Mouse (Mus musculus) midbrain, embryonic 10.5 days (tissue): ENCODE measurements around the gene Sbk3. TPM values are rescaled to one million over a fixed set of nuclear protein-coding genes. Genes with fewer than 3 reads are reported as not detected.

Experiments used
- DNase-seq: peaks from one replicate; pipeline ENCODE4 v3.0.0-alpha.2; 2017; ENCODE audit warnings: low spot score
- H3K27ac ChIP-seq: fragments of 300-500 bp; sonication (generic); replicated peaks from 2 replicates; pipeline ENCODE4 v1.5.1; 2016; ENCODE audit warnings: mild to moderate bottlenecking
- H3K27me3 ChIP-seq: fragments of 300-500 bp; sonication (generic); 2 replicates; pipeline ENCODE4 v1.6.1; 2016; ENCODE audit warnings: low read depth, mild to moderate bottlenecking; ENCODE audit not compliant: poor library complexity, severe bottlenecking
- H3K36me3 ChIP-seq: fragments of 300-500 bp; sonication (generic); 2 replicates; pipeline ENCODE4 v1.6.1; 2016; ENCODE audit warnings: mild to moderate bottlenecking, moderate library complexity
- H3K4me1 ChIP-seq: fragments of 300-500 bp; sonication (generic); 2 replicates; pipeline ENCODE4 v1.6.1; 2016
- H3K4me3 ChIP-seq: fragments of 300-500 bp; sonication (generic); 2 replicates; pipeline ENCODE4 v1.5.1; 2016; ENCODE audit warnings: mild to moderate bottlenecking, moderate library complexity
- H3K9me3 ChIP-seq: fragments of 300-500 bp; sonication (generic); replicated peaks from 2 replicates; pipeline ENCODE4 v1.6.1; 2016; ENCODE audit warnings: mild to moderate bottlenecking
- WGBS: fragments of 180-500 bp; shearing (Covaris S2); methylation state at CpG from one replicate; pipeline ENCODE4 v1.1.7; 2016; 5-methylcytosine and 5-hydroxymethylcytosine counted together
- polyA plus RNA-seq: library from polyadenylated mRNA; unstranded; fragments of >200 nt; fragmentation: Nextera tagmentation; extraction: Ambion mirVana; gene quantifications from 2 replicates; pipeline ENCODE4 v1.2.1, GENCODE M21; 2016

Sbk3 gene
- polyA plus RNA-seq, 1 experiment from 2014 or later, result not detected

- WGBS, result 25% methylated on average over 9 of the region's 9 CpGs
- Histone ChIP-seq H3K4me3 (no peak overlapping the region), H3K4me1 (0 out of 2 replicates have a peak, but pooled peaks cover 5% of the 10 kb centered on the region), H3K27me3 (no peaks in the 10 kb centered on the region), H3K9me3 (no peaks in the 10 kb centered on the region), H3K27ac (no peak overlapping the region), H3K36me3 (no peaks in the 10 kb centered on the region)
- peak; percentile 81 for DNase-seq
Observed at GRCm38 (mm10) chr7:4940068-4940479, 30.9 kb downstream of the Sbk3 start.

GRCm38 (mm10) chr7:4938456-4938855 is 32.5 kb downstream of the Sbk3 start:
- Histone ChIP-seq H3K27me3 (no peaks in the 10 kb centered on the region), H3K9me3 (peaks cover 6% of the 10 kb centered on the region; the same call in 1 of the 2 replicates), H3K27ac (no peak overlapping the region), H3K4me1 (0 out of 2 replicates have a peak, but pooled peaks cover 3% of the 10 kb centered on the region), H3K4me3 (no peak overlapping the region), H3K36me3 (no peaks in the 10 kb centered on the region)
- DNase-seq, result peak; percentile 71
- 47% methylated on average over 2 of the region's 2 CpGs for WGBS

- no peaks in the 10 kb centered on the region for H3K36me3 ChIP-seq
Observed at GRCm38 (mm10) chr7:4937392-4937791, 33.6 kb downstream of the Sbk3 start.

GRCm38 (mm10) chr7:4936832-4937231 is 34.1 kb downstream of the Sbk3 start:
- Histone ChIP-seq H3K27ac (no peak overlapping the region), H3K36me3 (no peaks in the 10 kb centered on the region), H3K9me3 (peaks cover 6% of the 10 kb centered on the region; the same call in 1 of the 2 replicates), H3K27me3 (no peaks in the 10 kb centered on the region), H3K4me1 (no peaks in the 10 kb centered on the region), H3K4me3 (no peak overlapping the region)
- no peak for DNase-seq
- WGBS, result 85% methylated on average over 10 of the region's 10 CpGs

More at GRCm38 (mm10) chr7:4937392-4937791, 33.6 kb downstream of the Sbk3 start:
- no peak overlapping the region for H3K27ac ChIP-seq
- no peaks in the 10 kb centered on the region for H3K4me1 ChIP-seq
- no peaks in the 10 kb centered on the region for H3K27me3 ChIP-seq
- no peak overlapping the region for H3K4me3 ChIP-seq
- H3K9me3 ChIP-seq, result peaks cover 6% of the 10 kb centered on the region; the same call in 1 of the 2 replicates
- 91% methylated on average over 9 of the region's 11 CpGs for WGBS
- no peak for DNase-seq

GRCm38 (mm10) chr7:4934160-4934914 is 36.6 kb downstream of the Sbk3 start:
- H3K4me1 ChIP-seq, result no peaks in the 10 kb centered on the region
- no peak for DNase-seq
- no peaks in the 10 kb centered on the region for H3K36me3 ChIP-seq
- no peak overlapping the region for H3K4me3 ChIP-seq
- no peaks in the 10 kb centered on the region for H3K27me3 ChIP-seq
- H3K9me3 ChIP-seq, result peaks cover 6% of the 10 kb centered on the region; the same call in 1 of the 2 replicates
- 85% methylated on average over 4 of the region's 4 CpGs for WGBS
- no peak overlapping the region for H3K27ac ChIP-seq

- DNase-seq, result no peak
- Histone ChIP-seq H3K27ac (no peak overlapping the region), H3K27me3 (no peaks in the 10 kb centered on the region), H3K4me3 (no peak overlapping the region), H3K9me3 (peaks cover 6% of the 10 kb centered on the region; the same call in 1 of the 2 replicates), H3K36me3 (no peaks in the 10 kb centered on the region), H3K4me1 (peaks cover 1% of the 10 kb centered on the region; the same call in 1 of the 2 replicates)
- 72% methylated on average over 12 of the region's 12 CpGs for WGBS
Observed at GRCm38 (mm10) chr7:4933103-4933502, 37.9 kb downstream of the Sbk3 start.

GRCm38 (mm10) chr7:4928323-4928722 is 42.6 kb downstream of the Sbk3 start:
- Histone ChIP-seq H3K27ac (no peak overlapping the region), H3K36me3 (no peaks in the 10 kb centered on the region), H3K4me1 (peaks cover 49% of the 10 kb centered on the region), H3K9me3 (no peaks in the 10 kb centered on the region), H3K27me3 (no peaks in the 10 kb centered on the region), H3K4me3 (no peak overlapping the region)
- DNase-seq, result no peak
- 88% methylated on average over 17 of the region's 17 CpGs for WGBS

- DNase-seq, result no peak
- WGBS, result 65% methylated on average over 8 of the region's 8 CpGs
- no peaks in the 10 kb centered on the region for H3K27me3 ChIP-seq
- peaks cover 55% of the 10 kb centered on the region for H3K4me1 ChIP-seq
- no peaks in the 10 kb centered on the region for H3K36me3 ChIP-seq
- no peak overlapping the region for H3K4me3 ChIP-seq
- no peaks in the 10 kb centered on the region for H3K9me3 ChIP-seq
- peak overlapping the region; percentile 94 for H3K27ac ChIP-seq
Observed at GRCm38 (mm10) chr7:4927711-4928110, 43.3 kb downstream of the Sbk3 start.

GRCm38 (mm10) chr7:4926849-4927248 is 44.1 kb downstream of the Sbk3 start:
- no peak for DNase-seq
- no peak overlapping the region for H3K4me3 ChIP-seq
- no peaks in the 10 kb centered on the region for H3K9me3 ChIP-seq
- H3K4me1 ChIP-seq, result peaks cover 64% of the 10 kb centered on the region
- H3K27ac ChIP-seq, result peak overlapping the region; percentile 94
- no peaks in the 10 kb centered on the region for H3K27me3 ChIP-seq
- no peaks in the 10 kb centered on the region for H3K36me3 ChIP-seq
- whole genome bisulfite sequencing, result 76% methylated on average over 16 of the region's 16 CpGs

- peaks cover 75% of the 10 kb centered on the region for H3K4me1 ChIP-seq
- peaks cover 9% of the 10 kb centered on the region for H3K36me3 ChIP-seq
- WGBS, result 2% methylated on average over 5 of the region's 6 CpGs
- peak within 1 kb of the TSS; percentile 59 for H3K4me3 ChIP-seq
- DNase-seq, result peak; percentile 68
- H3K27me3 ChIP-seq, result no peaks in the 10 kb centered on the region
- no peaks in the 10 kb centered on the region for H3K9me3 ChIP-seq
- H3K27ac ChIP-seq, result peak within 1 kb of the TSS; percentile 94
Observed at GRCm38 (mm10) chr7:4925441-4926381, 45.3 kb downstream of the Sbk3 start, which contains the start of gene Ssc5d. Gene Ssc5d (plus strand): TSS chr7:4925785.

GRCm38 (mm10) chr7:4924891-4925301 is 46.1 kb downstream of the Sbk3 start:
- peaks cover 17% of the 10 kb centered on the region for H3K36me3 ChIP-seq
- peak overlapping the region; percentile 94 for H3K27ac ChIP-seq
- 8% methylated on average over 4 of the region's 4 CpGs for WGBS
- DNase-seq, result peak; percentile 35
- H3K4me1 ChIP-seq, result peaks cover 80% of the 10 kb centered on the region
- H3K4me3 ChIP-seq, result peak overlapping the region; percentile 59
- no peaks in the 10 kb centered on the region for H3K9me3 ChIP-seq
- H3K27me3 ChIP-seq, result no peaks in the 10 kb centered on the region

GRCm38 (mm10) chr7:4924483-4924882 is 46.5 kb downstream of the Sbk3 start:
- Histone ChIP-seq H3K4me1 (peaks cover 80% of the 10 kb centered on the region), H3K27ac (peak overlapping the region; percentile 94), H3K27me3 (no peaks in the 10 kb centered on the region), H3K36me3 (peaks cover 21% of the 10 kb centered on the region), H3K4me3 (peak overlapping the region; percentile 59), H3K9me3 (no peaks in the 10 kb centered on the region)
- peak; percentile 40 for DNase-seq
- under 1% methylated on average over 4 of the region's 4 CpGs for WGBS
